Mouse (Mus musculus): Measurements from ENCODE around the gene Plet1. TPM values are rescaled to one million over a fixed set of nuclear protein-coding genes. Genes with fewer than 3 reads are reported as not detected.

Plet1 gene
- polyA plus RNA-seq, 1 experiment from 2014 or later = 0.15 TPM

DNA sequence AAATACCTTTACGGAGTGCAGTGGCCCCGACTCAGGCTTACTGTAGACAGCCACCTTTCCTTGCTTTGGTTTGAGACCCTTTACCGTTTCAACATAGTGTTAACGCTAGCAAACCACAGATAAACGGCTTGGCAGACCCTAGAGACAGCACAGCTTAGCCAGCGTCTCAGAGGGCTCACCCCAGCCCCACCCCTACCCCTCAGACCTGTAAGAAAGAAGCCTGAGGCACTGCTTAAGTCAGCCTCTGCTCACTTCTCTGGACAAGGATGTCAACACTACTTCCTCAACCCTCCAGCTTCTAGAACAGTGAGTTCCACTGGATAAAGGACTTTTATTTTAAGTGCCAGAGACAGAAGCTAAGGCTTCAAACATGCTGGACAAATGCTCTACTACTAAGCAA is 2.2 kb downstream of the Plet1 start:
- H3K4me2 ChIP-seq = peak overlapping the region; percentile 36
- no peaks in the 10 kb centered on the region for H3K36me3 ChIP-seq
- no peak overlapping the region for H3K4me3 ChIP-seq
- H3K9ac ChIP-seq = no peak overlapping the region
- no peaks in the 10 kb centered on the region for H3K9me3 ChIP-seq (replicated peaks)
- no peaks in the 10 kb centered on the region for H3K27me3 ChIP-seq (replicated peaks)
- WGBS (ENCODE audit: insufficient replicate concordance) = 8% methylated on average over 6 of the region's 6 CpGs
- ATAC-seq = no peak
- H3K27ac ChIP-seq = no peak overlapping the region
- peaks cover 36% of the 10 kb centered on the region for H3K4me1 ChIP-seq

DNA sequence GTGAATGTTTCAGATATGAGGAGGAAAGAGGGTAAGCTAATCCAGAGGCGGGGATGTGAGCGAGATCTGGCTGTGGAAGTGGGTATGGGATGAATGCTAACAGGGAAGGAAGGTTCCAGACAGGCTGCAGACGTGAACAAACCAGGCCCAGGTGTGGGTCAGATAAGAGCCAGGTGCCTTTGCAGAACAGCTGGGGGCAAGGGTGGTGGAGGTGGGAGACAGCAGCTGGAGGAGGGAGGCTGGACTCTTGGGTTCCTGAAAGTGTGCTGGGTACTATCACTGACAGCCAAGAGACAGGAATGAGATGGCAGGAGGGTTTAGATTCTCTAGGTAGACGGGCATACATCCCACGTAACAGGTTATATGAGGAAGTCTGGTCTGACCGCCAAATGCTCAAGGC is 2.8 kb downstream of the Plet1 start:
- no peak overlapping the region for H3K4me2 ChIP-seq
- H3K36me3 ChIP-seq = no peaks in the 10 kb centered on the region
- peaks cover 35% of the 10 kb centered on the region for H3K4me1 ChIP-seq
- H3K4me3 ChIP-seq = no peak overlapping the region
- no peak for ATAC-seq
- 55% methylated on average over 6 of the region's 6 CpGs for WGBS (ENCODE audit: insufficient replicate concordance)
- no peaks in the 10 kb centered on the region for H3K9me3 ChIP-seq (replicated peaks)
- no peak overlapping the region for H3K27ac ChIP-seq
- no peak overlapping the region for H3K9ac ChIP-seq
- no peaks in the 10 kb centered on the region for H3K27me3 ChIP-seq (replicated peaks)

DNA sequence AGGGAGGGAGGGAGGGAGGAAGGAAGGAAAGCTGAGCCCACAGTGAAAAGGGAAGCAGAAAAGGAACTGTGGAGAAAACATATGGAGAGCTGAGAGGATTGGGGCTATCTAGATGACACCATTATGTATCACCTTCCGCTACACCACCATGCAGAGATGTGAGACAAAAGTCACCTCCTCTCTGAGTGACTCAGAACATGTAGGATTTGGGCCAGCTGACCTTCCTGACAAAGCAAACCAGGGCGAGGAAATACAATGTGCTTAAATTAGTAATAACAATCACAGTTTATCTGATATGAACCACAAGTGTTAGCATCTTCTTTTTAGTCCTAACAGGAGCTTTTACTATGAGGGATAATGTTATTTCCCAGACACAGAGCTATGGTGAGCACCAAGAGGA is 3.2 kb downstream of the Plet1 start:
- H3K27me3 ChIP-seq (replicated peaks) = no peaks in the 10 kb centered on the region
- 59% methylated on average over 2 of the region's 2 CpGs for WGBS (ENCODE audit: insufficient replicate concordance)
- peaks cover 35% of the 10 kb centered on the region for H3K4me1 ChIP-seq
- H3K9ac ChIP-seq = no peak overlapping the region
- no peak overlapping the region for H3K27ac ChIP-seq
- H3K9me3 ChIP-seq (replicated peaks) = no peaks in the 10 kb centered on the region
- no peak for ATAC-seq
- no peaks in the 10 kb centered on the region for H3K36me3 ChIP-seq
- H3K4me3 ChIP-seq = no peak overlapping the region
- no peak overlapping the region for H3K4me2 ChIP-seq

DNA sequence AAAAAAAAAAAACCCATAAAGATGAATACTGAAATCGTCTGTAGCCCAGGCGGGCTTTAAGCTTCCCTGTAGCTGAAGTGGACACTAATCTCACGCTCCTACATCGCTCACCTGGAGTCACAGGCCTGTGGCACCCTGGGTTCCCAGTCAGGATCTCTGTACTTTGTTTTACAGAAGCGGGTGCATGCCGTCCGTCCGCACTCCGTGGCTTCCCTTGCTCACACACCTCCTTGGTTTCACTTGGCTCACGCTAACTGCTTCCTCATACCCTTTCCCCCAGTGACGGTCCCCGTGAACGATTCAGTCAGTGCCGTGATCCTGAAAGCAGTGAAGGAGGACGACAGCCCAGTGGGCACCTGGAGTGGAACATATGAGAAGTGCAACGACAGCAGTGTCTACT is 4.5 kb downstream of the Plet1 start:
- H3K4me2 ChIP-seq = no peak overlapping the region
- H3K9ac ChIP-seq = no peak overlapping the region
- H3K4me3 ChIP-seq = no peak overlapping the region
- no peak overlapping the region for H3K27ac ChIP-seq
- H3K4me1 ChIP-seq = peaks cover 35% of the 10 kb centered on the region
- H3K9me3 ChIP-seq (replicated peaks) = no peaks in the 10 kb centered on the region
- 57% methylated on average over 16 of the region's 16 CpGs for WGBS (ENCODE audit: insufficient replicate concordance)
- no peaks in the 10 kb centered on the region for H3K36me3 ChIP-seq
- ATAC-seq = no peak
- no peaks in the 10 kb centered on the region for H3K27me3 ChIP-seq (replicated peaks)

DNA sequence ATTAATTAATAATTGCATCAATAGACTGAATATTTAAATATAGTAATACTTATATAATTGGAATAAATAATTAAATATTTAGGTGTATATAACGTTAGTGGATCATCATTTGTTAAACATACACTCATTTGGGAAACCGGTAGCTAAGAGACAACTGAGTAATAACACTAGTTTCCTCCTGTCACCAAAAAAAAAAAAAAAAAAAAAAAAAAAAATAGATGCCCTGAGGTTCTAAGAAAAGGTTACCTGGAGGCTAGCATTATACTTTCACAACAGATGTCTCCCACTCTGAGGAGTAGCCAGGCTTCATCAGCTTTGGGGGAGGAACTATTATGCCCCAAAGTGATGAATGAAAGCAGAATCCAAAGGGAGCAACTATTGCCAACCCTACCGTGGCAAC is 5.5 kb downstream of the Plet1 start:
- Histone ChIP-seq H3K36me3 (no peaks in the 10 kb centered on the region), H3K9me3 (replicated peaks) (no peaks in the 10 kb centered on the region), H3K4me1 (peaks cover 35% of the 10 kb centered on the region), H3K4me3 (no peak overlapping the region), H3K27ac (no peak overlapping the region), H3K27me3 (replicated peaks) (no peaks in the 10 kb centered on the region), H3K9ac (no peak overlapping the region), H3K4me2 (no peak overlapping the region)
- ATAC-seq = no peak
- WGBS (ENCODE audit: insufficient replicate concordance) = 70% methylated on average over 3 of the region's 3 CpGs

DNA sequence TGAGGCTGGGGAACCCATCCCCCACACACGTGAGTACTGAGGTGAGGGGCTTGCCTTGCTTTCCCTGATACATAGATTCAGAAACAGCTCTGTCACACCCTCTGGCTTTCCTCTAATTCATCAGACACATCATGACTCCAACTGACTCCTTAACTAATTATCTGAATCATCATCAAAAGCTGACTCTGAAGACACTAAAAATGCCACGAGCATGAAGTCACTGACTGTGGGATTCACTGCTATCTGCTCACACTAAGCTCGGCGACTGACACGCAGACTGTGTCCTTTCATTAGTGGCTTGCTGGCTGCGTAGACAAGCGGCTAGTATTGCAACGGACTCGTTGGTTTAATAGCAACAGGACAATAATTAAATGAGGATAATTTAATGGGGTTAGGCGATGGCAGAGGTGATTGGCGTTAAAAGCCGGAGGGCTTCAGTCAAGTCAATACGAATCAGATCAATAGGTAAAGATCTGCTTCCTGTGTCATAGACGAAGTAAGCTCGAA is 6.2 kb downstream of the Plet1 start:
- Histone ChIP-seq H3K9me3 (replicated peaks) (no peaks in the 10 kb centered on the region), H3K4me2 (peak overlapping the region; percentile 68), H3K36me3 (no peaks in the 10 kb centered on the region), H3K4me3 (peak overlapping the region; percentile 44), H3K9ac (peak overlapping the region; percentile 55), H3K27me3 (replicated peaks) (no peaks in the 10 kb centered on the region), H3K4me1 (peaks cover 34% of the 10 kb centered on the region), H3K27ac (no peak overlapping the region)
- 40% methylated on average over 15 of the region's 15 CpGs for WGBS (ENCODE audit: insufficient replicate concordance)
- ATAC-seq = no peak

DNA sequence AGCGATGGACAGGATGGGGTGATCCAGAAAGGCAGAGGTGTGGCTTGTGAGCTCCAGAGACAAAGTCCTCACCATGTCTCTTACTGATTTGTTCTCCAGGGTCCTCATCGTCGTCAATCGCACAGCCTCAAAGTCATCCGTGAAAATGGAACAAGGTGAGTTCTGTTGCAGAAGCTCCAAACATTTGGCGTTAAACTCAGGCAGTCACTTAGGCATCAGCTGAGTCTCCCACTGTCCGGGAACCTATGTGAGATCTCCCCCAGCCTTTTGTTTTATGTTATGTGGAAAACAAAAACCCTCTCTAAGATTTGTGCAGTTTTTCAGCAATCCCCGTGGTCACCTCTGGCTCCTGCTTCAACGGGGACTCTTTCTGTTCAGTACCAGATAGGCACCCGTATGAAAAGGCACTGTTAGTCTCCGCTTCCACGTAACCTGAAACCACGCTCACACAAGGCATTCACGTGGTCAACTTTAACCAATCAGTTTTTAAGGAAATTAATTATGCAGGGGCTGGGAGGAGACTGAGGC is 6.7 kb downstream of the Plet1 start:
- H3K4me2 ChIP-seq = peak overlapping the region; percentile 68
- peak; percentile 86 for ATAC-seq

DNA sequence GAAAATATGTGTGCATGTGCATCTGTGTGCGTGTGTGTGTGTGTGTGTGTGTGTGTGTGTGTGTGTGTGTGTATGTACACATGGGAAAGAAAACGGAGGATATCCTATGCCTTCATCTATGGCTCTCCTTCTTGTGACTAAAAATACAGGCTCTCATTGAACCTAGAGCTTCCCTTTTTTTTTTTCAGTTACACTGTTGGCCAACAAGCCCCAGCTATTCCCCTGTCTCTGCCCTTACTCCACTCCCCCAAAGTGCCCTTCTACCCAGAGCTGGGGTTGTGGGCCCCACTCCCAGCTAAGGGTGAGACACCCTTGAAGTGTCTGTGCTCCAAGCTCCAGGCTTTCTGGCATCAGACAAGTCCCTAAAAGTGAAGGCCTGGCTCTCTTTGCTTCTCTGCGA is 8.6 kb downstream of the Plet1 start:
- Histone ChIP-seq H3K4me2 (no peak overlapping the region), H3K27me3 (replicated peaks) (no peaks in the 10 kb centered on the region), H3K27ac (no peak overlapping the region), H3K9ac (no peak overlapping the region), H3K9me3 (replicated peaks) (no peaks in the 10 kb centered on the region), H3K4me1 (peaks cover 26% of the 10 kb centered on the region), H3K36me3 (no peaks in the 10 kb centered on the region), H3K4me3 (no peak overlapping the region)
- 69% methylated on average over 3 of the region's 3 CpGs for WGBS (ENCODE audit: insufficient replicate concordance)
- no peak for ATAC-seq

More for the DNA sequence above, 6.7 kb downstream of the Plet1 start:
- Histone ChIP-seq H3K27me3 (replicated peaks) (no peaks in the 10 kb centered on the region), H3K9me3 (replicated peaks) (no peaks in the 10 kb centered on the region), H3K4me1 (peaks cover 34% of the 10 kb centered on the region), H3K4me3 (peak overlapping the region; percentile 44), H3K27ac (peak overlapping the region; percentile 3; the same call in 1 of the 2 replicates), H3K9ac (peak overlapping the region; percentile 55), H3K36me3 (no peaks in the 10 kb centered on the region)
- WGBS (ENCODE audit: insufficient replicate concordance) = 9% methylated on average over 14 of the region's 14 CpGs

DNA sequence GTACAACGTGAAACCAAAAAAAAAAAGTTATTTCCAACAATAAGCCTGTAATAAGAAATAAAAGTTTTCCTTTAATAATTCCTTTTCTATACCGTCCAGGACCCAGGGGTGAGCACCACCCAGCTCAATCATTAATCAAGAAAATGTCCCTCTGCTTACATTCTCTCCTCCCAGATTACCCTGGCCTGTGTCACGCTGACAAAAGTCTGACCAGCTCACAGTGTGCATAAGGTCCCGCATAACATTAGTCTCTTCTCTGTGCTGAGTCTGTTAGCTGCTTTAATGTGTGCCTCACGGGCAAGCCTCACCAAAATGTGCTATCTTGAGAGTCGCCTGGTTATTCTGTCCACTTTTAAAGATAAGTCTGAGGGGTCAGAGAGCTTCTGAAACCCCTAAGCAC is 11.1 kb downstream of the Plet1 start:
- no peak for ATAC-seq
- 44% methylated on average over 6 of the region's 6 CpGs for WGBS (ENCODE audit: insufficient replicate concordance)
- no peak overlapping the region for H3K9ac ChIP-seq
- no peak overlapping the region for H3K27ac ChIP-seq
- H3K27me3 ChIP-seq (replicated peaks) = no peaks in the 10 kb centered on the region
- H3K36me3 ChIP-seq = no peaks in the 10 kb centered on the region
- no peak overlapping the region for H3K4me2 ChIP-seq
- H3K4me3 ChIP-seq = no peak overlapping the region
- H3K9me3 ChIP-seq (replicated peaks) = no peaks in the 10 kb centered on the region
- H3K4me1 ChIP-seq = peaks cover 21% of the 10 kb centered on the region

DNA sequence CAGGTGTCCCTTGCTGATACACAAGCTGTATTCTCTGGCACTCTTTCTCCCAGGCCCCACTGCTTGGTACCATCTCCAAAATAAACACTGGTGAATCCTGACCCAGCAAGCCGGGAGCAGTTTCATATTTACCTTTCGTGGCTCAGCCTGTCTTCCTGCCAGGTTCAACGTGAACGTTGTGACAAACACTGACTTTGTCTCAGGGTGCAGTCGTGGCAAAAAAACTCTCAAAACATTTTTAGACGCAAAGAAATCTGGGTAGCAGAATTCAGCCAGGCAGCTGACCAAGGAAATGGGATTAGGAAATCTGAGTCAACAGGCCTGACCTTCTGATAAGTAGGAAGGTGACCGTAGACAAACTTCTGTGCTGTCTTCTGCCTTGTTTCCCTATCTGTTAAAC is 13.2 kb downstream of the Plet1 start:
- Histone ChIP-seq H3K4me3 (no peak overlapping the region), H3K9ac (no peak overlapping the region), H3K4me2 (no peak overlapping the region), H3K4me1 (peaks cover 12% of the 10 kb centered on the region; the same call in 1 of the 2 replicates), H3K36me3 (no peaks in the 10 kb centered on the region), H3K9me3 (replicated peaks) (no peaks in the 10 kb centered on the region), H3K27me3 (replicated peaks) (no peaks in the 10 kb centered on the region), H3K27ac (no peak overlapping the region)
- no peak for ATAC-seq
- 37% methylated on average over 7 of the region's 7 CpGs for WGBS (ENCODE audit: insufficient replicate concordance)

DNA sequence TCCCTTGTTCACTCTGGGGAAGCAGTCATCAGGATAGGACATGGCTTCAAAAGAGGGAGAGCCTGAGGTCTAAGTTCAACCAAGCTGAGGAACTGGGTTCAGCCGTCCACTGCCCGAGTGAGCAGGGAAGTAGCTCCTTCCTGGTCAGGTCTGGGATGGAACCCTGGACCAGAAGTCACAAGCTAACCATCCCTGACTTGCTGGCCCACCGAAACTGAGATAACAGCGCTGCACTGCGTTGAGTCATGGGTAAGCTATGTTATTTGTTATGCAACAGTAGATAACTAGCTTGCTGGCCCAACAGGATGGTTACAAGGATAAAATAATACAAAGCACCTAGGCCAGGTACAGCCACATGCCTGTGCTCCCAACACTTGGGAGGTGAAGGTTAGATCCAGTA is 21.1 kb downstream of the Plet1 start:
- 49% methylated on average over 5 of the region's 5 CpGs for WGBS (ENCODE audit: insufficient replicate concordance)

DNA sequence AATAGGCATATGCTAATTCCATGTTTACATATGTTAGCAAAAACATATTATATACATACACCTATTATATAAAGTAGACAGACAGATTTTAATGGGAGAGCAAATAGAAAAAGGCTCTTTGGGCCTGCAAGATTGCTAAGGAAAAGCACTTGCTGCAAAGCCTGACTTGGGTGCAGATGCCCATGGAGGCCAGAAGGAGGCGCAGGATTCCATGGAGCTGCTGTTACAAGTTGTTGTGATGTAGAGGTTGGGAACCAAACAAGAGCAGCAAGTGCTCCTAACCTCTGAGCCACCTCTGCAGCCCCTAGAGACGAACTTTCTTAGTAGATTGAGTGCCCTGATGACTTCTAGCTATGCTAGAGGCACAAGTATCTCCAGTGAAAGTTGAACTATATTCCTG is 24.5 kb downstream of the Plet1 start:
- WGBS (ENCODE audit: insufficient replicate concordance) = 11% methylated on average over 2 of the region's 2 CpGs
- no peak for ATAC-seq
- no peaks in the 10 kb centered on the region for H3K27me3 ChIP-seq (replicated peaks)

More for the DNA sequence above, 21.1 kb downstream of the Plet1 start:
- no peak overlapping the region for H3K4me3 ChIP-seq
- no peaks in the 10 kb centered on the region for H3K4me1 ChIP-seq
- no peaks in the 10 kb centered on the region for H3K9me3 ChIP-seq (replicated peaks)
- H3K4me2 ChIP-seq = no peak overlapping the region
- H3K27me3 ChIP-seq (replicated peaks) = no peaks in the 10 kb centered on the region
- 0 out of 2 replicates have a peak, but pooled peaks cover under 1% of the 10 kb centered on the region for H3K36me3 ChIP-seq
- no peak for ATAC-seq
- H3K9ac ChIP-seq = no peak overlapping the region
- no peak overlapping the region for H3K27ac ChIP-seq

DNA sequence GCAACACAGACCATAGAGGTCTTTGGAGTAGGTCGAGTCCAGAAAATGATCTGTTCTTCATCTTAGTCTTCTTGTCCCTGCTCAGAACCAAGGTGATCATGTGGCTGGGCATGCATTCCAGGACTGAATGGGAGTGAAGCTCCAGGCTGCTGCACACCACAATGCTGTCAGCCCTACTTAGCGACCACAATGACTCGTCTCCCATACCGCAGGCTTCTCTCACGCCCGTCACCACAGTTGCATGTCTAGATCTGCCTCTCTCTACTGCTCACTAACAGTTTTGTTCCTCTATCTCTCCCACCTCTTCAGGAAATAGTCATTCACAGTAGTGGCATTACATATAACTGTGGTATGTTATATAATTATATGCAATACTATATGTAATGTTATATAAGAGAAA is 26.4 kb downstream of the Plet1 start:
- Histone ChIP-seq H3K27me3 (replicated peaks) (no peaks in the 10 kb centered on the region), H3K9ac (no peak overlapping the region), H3K4me3 (no peak overlapping the region), H3K9me3 (replicated peaks) (no peaks in the 10 kb centered on the region), H3K27ac (no peak overlapping the region), H3K4me1 (0 out of 2 replicates have a peak, but pooled peaks cover 2% of the 10 kb centered on the region), H3K4me2 (no peak overlapping the region), H3K36me3 (peaks cover 21% of the 10 kb centered on the region)
- ATAC-seq = no peak; the same call in 1 of the 2 replicates
- WGBS (ENCODE audit: insufficient replicate concordance) = 34% methylated on average over 6 of the region's 6 CpGs

More for the DNA sequence above, 24.5 kb downstream of the Plet1 start:
- H3K4me2 ChIP-seq = no peak overlapping the region
- no peak overlapping the region for H3K4me3 ChIP-seq
- H3K36me3 ChIP-seq = peaks cover 9% of the 10 kb centered on the region; the same call in 1 of the 2 replicates
- H3K9ac ChIP-seq = no peak overlapping the region
- no peaks in the 10 kb centered on the region for H3K9me3 ChIP-seq (replicated peaks)
- H3K4me1 ChIP-seq = no peaks in the 10 kb centered on the region
- no peak overlapping the region for H3K27ac ChIP-seq
